Mouse (Mus musculus) heart, adult 2 months (tissue): ENCODE data around the gene Cend1.

Source experiments
- CTCF ChIP-seq: fragments of 200-600 bp; IDR thresholded peaks from 2 replicates; pipeline ENCODE4 v1.8.1; 2022; ENCODE audit warnings: antibody characterized with exemption, mild to moderate bottlenecking, moderate library complexity
- EP300 ChIP-seq: fragments of 200-500 bp; IDR thresholded peaks from 2 replicates; pipeline ENCODE4 v1.6.1; 2011; ENCODE audit warnings: low read depth, low read length, control low read depth; ENCODE audit not compliant: insufficient read depth
- POLR2A ChIP-seq: fragments of 200-500 bp; IDR thresholded peaks from 2 replicates; pipeline ENCODE4 v1.6.1; 2011; ENCODE audit warnings: mild to moderate bottlenecking, low read depth, low read length, control low read depth; ENCODE audit not compliant: insufficient read depth

- no peak for TF ChIP-seq CTCF
- TF ChIP-seq EP300 = no peak
- TF ChIP-seq POLR2A = no peak
Observed at GRCm38 (mm10) chr7:141430585-141431240, 1.4 kb upstream of the Cend1 start.
